Mouse (Mus musculus) cerebellum, postnatal 10 days (tissue): Measurements from ENCODE around the gene Akap5.

ENCODE experiments used
- DNase-seq, 2 experiments: peaks; one replicate each; pipeline ENCODE4 v3.0.0; 2021; ENCODE audit warnings: mixed read lengths in 2 of 2

Gene Akap5

GRCm38 (mm10) chr12:76369206-76369977 lies 44.7 kb downstream of the Akap5 start, which contains the start of gene Zbtb25:
Gene Zbtb25, minus strand, starts transcription at chr12:76369602.
- DNase-seq: peak; percentile 91 to 95

GRCm38 (mm10) chr12:76369978-76370830 lies 45.5 kb downstream of the Akap5 start, which contains the start of gene Zbtb1:
Gene Zbtb1, plus strand, starts transcription at chr12:76370266.
- DNase-seq: peak; percentile 84 to 85

GRCm38 (mm10) chr12:76370831-76371571 lies 46.3 kb downstream of the Akap5 start:
- peak; percentile 69 to 77 for DNase-seq

- no peak for DNase-seq
Measured at GRCm38 (mm10) chr12:76372046-76372445, 47.4 kb downstream of the Akap5 start.

- DNase-seq: peak; percentile 21 to 54
Measured at GRCm38 (mm10) chr12:76372881-76373818, 48.5 kb downstream of the Akap5 start.

GRCm38 (mm10) chr12:76373991-76374390 lies 49.3 kb downstream of the Akap5 start:
- no peak for DNase-seq

GRCm38 (mm10) chr12:76374911-76375310 lies 50.2 kb downstream of the Akap5 start:
- DNase-seq: no peak

GRCm38 (mm10) chr12:76375506-76375905 lies 50.8 kb downstream of the Akap5 start:
- no peak for DNase-seq

- DNase-seq: peak; percentile 39 to 57
Measured at GRCm38 (mm10) chr12:76376649-76377048, 52.0 kb downstream of the Akap5 start.

- DNase-seq: no peak
Measured at GRCm38 (mm10) chr12:76377059-76377458, 52.4 kb downstream of the Akap5 start.

- DNase-seq: no peak
Measured at GRCm38 (mm10) chr12:76377726-76378125, 53.0 kb downstream of the Akap5 start.

GRCm38 (mm10) chr12:76378556-76378955 lies 53.9 kb downstream of the Akap5 start:
- DNase-seq: no peak

GRCm38 (mm10) chr12:76380151-76380550 lies 55.5 kb downstream of the Akap5 start:
- no peak for DNase-seq
